8 mouse cellular contexts compared by ENCODE assay signal in the genomic region with DNA sequence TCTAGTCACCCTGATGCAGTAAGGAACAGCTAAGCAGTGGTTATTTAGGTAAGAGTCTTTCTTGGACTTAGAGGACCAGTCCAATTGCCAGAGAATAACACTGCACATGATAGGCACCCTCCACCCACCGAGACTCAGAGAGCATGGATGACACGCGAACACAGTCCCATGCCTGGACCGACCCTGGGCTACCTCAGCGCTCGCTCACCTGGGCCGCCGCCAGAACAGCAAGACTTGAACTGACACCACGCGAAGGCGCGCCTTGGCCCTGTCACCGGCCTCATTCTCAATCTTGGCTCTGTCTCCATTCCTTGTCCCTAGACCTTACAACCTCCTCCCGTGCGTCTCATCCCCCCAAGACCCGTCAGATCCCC. TPM values are rescaled to one million over a fixed set of nuclear protein-coding genes. Genes with fewer than 3 reads are reported as not detected.
DNase-seq lines count a peak whose midpoint lies in the region; TF ChIP-seq lines count a peak whose summit lies in the region.

No protein-coding gene starts in this region.

- no peak for TF ChIP-seq CTCF in lung, adult 2 months (IDR thresholded peaks at IDR 0.05; ENCODE audit: insufficient read depth, low read length)

- H3K4me3 ChIP-seq in lung, adult 2 months (replicated peaks; ENCODE audit: extremely low read depth, low read depth, low read length) = peak overlapping the region; percentile 58

- no peak for TF ChIP-seq POLR2A in lung, adult 2 months (IDR thresholded peaks at IDR 0.05; ENCODE audit: borderline replicate concordance, extremely low read depth, low read depth, low read length)

- DNase-seq in 3T3-L1 (ENCODE audit: low read depth, low spot score) (peak; percentile 55), ZHBTc4 (ENCODE audit: low read depth, low spot score) (peak; percentile 43)
- DNase-seq in embryo, embryonic 11.5 days (ENCODE audit: low read depth, low spot score) = peak; percentile 8
- peak; percentile 36 to 37 for DNase-seq in heart, adult 9 months (ENCODE audit: low spot score in 2 of 2)
- DNase-seq in kidney, adult 9 months = peak; percentile 57
- peak; percentile 57 for DNase-seq in lung, adult 2 months
- DNase-seq in right cerebral cortex, postnatal 25 days = peak; percentile 24
- no peak for DNase-seq in c-Kit-positive CD71-positive TER-119-positive erythroid progenitor cells, embryonic 14.5 days (ENCODE audit: low spot score)

- H3K4me1 ChIP-seq in lung, adult 2 months (ENCODE audit: control insufficient read depth, insufficient read depth, low read length) = peaks cover 5% of the 10 kb centered on the region; the same call in 1 of the 2 replicates

- 3% methylated on average over 16 of the region's 16 CpGs for WGBS in lung, adult 2 months

RNA-seq across cellular contexts. Expression of a gene that starts 1.0 kb away (rescaled TPM):
- polyA plus RNA-seq in lung, adult 2 months (2012; rRNA removed) = 7.7 and 7.9 TPM in 2 replicates

RNA-seq across cellular contexts. Expression of a gene that starts 39.5 kb away (rescaled TPM):
- polyA plus RNA-seq in lung, adult 2 months (2012; rRNA removed) = 29.3 and 38.1 TPM in 2 replicates
